Mouse (Mus musculus) layer of hippocampus, postnatal 25 days (tissue): ENCODE measurements around the gene Zfp618. TPM values are rescaled to one million over a fixed set of nuclear protein-coding genes. Genes with fewer than 3 reads are reported as not detected.
A peak's percentile ranks its signal among the peaks of the same experiment; 100 is the strongest.

Experiments
- DNase-seq, 2 experiments: peaks; one replicate each; pipeline ENCODE4 v3.0.0; 2022; ENCODE audit warnings: mixed read lengths in 2 of 2, low spot score in 1 of 2; ENCODE audit errors: extremely low spot score in 1 of 2
- total RNA-seq, 2 experiments: library from RNA; stranded (reverse); gene quantifications; 2 replicates each; pipeline ENCODE4 v1.2.3; 2021

Zfp618 gene
- total RNA-seq, 2 experiments from 2014 or later = 2.5 to 3.4 TPM

- DNase-seq = no peak
Measured at GRCm38 (mm10) chr4:63147268-63147667, 181.9 kb downstream of the Zfp618 start.

GRCm38 (mm10) chr4:63151127-63151526, 185.8 kb downstream of the Zfp618 start:
- no peak for DNase-seq

GRCm38 (mm10) chr4:63154028-63154427, 188.7 kb downstream of the Zfp618 start:
- DNase-seq = no peak

- no peak for DNase-seq
Measured at GRCm38 (mm10) chr4:63154699-63155098, 189.3 kb downstream of the Zfp618 start, which contains the start of gene Ambp. Ambp (minus strand) TSS chr4:63154799.

GRCm38 (mm10) chr4:63155596-63155995, 190.2 kb downstream of the Zfp618 start:
- no peak for DNase-seq

- DNase-seq = no peak
Measured at GRCm38 (mm10) chr4:63156726-63157634, 191.6 kb downstream of the Zfp618 start.

GRCm38 (mm10) chr4:63158192-63158591, 192.8 kb downstream of the Zfp618 start:
- DNase-seq = no peak

- DNase-seq = peak; percentile 71 to 94
Measured at GRCm38 (mm10) chr4:63158961-63159592, 193.7 kb downstream of the Zfp618 start.

- DNase-seq = no peak
Measured at GRCm38 (mm10) chr4:63165636-63166035, 200.3 kb downstream of the Zfp618 start.

GRCm38 (mm10) chr4:63166323-63166722, 200.9 kb downstream of the Zfp618 start:
- no peak for DNase-seq

- DNase-seq = no peak
Measured at GRCm38 (mm10) chr4:63170061-63170460, 204.7 kb downstream of the Zfp618 start.

- no peak for DNase-seq
Measured at GRCm38 (mm10) chr4:63171122-63171521, 205.7 kb downstream of the Zfp618 start.

- no peak for DNase-seq
Measured at GRCm38 (mm10) chr4:63171969-63172685, 206.8 kb downstream of the Zfp618 start, which contains the start of gene Kif12. Kif12 (minus strand) TSS chr4:63172131.

GRCm38 (mm10) chr4:63181556-63181955, 216.2 kb downstream of the Zfp618 start:
- peak; percentile 40 to 68 for DNase-seq

GRCm38 (mm10) chr4:63186281-63186870, 221.0 kb downstream of the Zfp618 start:
- no peak for DNase-seq

Other genes with a start within 250 kb of the Zfp618 start
- gene Ambp, start 189.2 kb downstream of the Zfp618 start, total RNA-seq = not detected
- not detected for gene Kif12, start 206.6 kb downstream of the Zfp618 start, total RNA-seq
- 1 to 10 TPM; 3.0 to 4.7 TPM for gene Col27a1, start 248.4 kb downstream of the Zfp618 start, total RNA-seq